Mouse (Mus musculus): ENCODE data around the gene Aprt.

Gene Aprt

DNA sequence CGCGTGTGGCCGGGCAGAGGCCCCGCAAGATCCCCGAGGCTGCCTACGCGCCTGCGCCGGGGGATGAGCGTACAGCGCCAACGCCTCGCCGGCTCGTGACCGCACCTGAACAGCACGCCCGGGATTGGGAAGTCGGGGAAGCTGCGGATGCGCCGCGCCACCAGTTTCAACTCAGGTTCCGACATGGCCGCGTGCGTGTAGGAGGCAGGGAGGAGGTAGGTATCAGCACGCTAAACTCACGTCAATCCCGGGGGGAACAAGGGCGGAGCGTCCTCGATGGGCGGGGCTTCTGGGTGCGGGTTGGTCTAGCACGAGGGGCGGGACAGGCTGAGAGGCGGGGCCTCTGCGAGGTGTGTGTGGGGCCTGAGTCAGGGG, at the start of gene Aprt:
Gene Aprt, minus strand, starts transcription at position 262 of the 375 bp plus-strand sequence.
- DNase-seq (ENCODE audit: low spot score), result peak; percentile 91

DNA sequence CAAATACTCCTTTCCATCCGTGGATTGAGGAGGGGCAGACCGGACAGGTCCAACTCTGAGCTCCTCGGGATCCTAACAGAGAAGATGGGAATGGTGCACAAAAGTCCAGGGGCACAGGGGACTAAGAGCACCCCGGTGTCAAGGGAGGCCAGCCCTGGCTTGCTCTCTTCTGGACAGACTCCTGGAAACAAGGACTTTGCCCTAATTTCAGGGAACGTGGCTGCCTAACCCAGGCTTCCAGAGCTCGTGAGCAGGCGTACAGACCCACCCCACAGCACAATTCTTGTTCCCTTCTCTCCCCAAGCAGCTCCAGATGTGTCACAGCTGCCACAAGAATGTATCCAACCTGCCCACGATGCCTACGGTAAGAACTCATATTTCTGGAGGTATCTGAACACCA, 49.1 kb upstream of the Aprt start:
- DNase-seq (ENCODE audit: low spot score), result no peak

GRCm38 (mm10) chr8:122624653-122625052, 47.9 kb upstream of the Aprt start:
- DNase-seq (ENCODE audit: low spot score), result no peak

DNA sequence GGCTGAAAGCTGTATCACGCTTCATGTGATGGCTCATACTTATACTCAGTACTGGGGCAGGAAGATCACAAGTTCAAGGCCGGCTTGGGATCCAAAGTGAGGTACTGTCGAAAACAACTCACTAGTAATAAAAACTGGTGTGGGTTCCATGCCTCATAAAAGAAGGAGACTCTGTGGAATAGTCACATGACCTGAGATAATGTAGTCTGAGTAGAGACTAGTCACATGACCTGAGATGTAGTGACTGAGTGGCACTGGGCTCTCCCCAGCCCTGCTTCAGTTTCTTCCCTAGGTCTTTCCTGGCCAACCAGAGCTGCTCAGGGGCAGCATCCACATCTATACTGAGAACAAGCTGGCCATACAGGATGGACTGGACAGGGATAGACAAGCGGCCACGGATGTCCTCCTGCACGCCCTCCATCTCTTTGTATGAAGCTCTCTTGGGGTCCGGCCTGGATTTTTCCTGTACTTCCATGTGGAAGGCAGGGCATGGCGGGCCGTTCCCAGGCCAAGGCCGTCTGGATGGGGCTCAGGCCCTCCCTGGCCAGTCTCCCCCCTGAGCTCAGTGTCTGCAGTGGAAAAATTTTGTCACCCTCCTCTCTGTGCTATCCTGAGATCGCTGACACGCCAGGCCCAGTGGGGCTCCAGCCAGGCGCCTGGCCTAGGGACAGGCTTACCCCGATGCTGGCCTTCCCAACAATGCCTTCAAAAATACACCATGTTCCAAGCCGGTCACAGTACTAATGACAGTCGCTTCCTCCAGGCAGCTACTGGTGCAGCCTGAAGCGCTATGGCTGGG, 47.3 kb upstream of the Aprt start:
- DNase-seq (ENCODE audit: low spot score), result no peak

- DNase-seq (ENCODE audit: low spot score), result no peak
Observed at GRCm38 (mm10) chr8:122622727-122623126, 46.0 kb upstream of the Aprt start, which contains the start of gene Pabpn1l. Gene Pabpn1l (minus strand): TSS chr8:122622739.

DNA sequence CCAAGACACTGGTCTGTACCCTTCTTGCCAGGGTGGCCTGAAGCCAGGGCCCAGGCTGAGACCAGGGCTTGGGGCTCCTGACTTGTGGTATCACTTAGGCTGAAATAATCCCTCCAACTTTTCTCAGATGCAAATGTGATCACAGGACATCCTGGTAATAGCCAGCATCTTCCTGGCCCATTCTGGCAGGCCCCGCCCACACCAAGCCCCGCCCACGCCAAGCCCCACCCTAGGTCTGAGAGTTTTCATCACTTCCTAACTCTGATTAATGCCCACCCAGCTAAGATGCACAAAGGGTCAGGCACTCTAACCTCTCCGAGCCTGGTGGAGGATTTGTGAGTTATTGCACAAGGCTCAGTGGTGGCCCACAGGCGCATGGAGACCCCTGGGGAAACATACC, 43.7 kb upstream of the Aprt start:
- DNase-seq (ENCODE audit: low spot score), result no peak

- peak; percentile 37 for DNase-seq (ENCODE audit: low spot score)
Observed at GRCm38 (mm10) chr8:122618660-122619378, 42.1 kb upstream of the Aprt start.

GRCm38 (mm10) chr8:122617947-122618546, 41.3 kb upstream of the Aprt start:
- DNase-seq (ENCODE audit: low spot score), result peak; percentile 76

- no peak for DNase-seq (ENCODE audit: low spot score)
Observed at GRCm38 (mm10) chr8:122616181-122616905, 39.6 kb upstream of the Aprt start.

GRCm38 (mm10) chr8:122611295-122612133, 34.8 kb upstream of the Aprt start, which contains the start of the genes Galns and Trappc2l:
Gene Galns (minus strand): TSS chr8:122611463.
Gene Trappc2l (plus strand): TSS chr8:122611640.
- peak; percentile 97 for DNase-seq (ENCODE audit: low spot score)

- DNase-seq (ENCODE audit: low spot score), result no peak
Observed at GRCm38 (mm10) chr8:122610612-122611277, 34.0 kb upstream of the Aprt start.

DNA sequence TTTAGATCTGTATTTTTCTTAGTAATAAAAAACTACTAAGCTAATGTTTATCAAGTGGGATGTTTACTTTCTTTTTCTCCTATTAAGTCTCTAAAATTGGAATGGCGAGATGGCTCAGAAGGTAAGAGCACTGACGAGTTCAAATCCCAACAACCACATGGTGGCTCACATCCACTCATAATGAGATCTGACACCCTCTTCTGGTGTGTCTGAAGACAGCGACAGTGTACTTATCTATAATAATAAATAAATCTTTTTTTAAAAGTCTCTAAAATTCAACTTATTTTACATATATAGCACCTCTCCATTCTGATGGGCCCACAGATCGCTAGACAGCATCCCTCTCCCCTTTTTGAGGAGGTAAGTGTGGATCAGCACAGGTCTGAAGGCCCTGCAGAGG, 33.5 kb upstream of the Aprt start:
- DNase-seq (ENCODE audit: low spot score), result no peak

GRCm38 (mm10) chr8:122606810-122607209, 30.1 kb upstream of the Aprt start:
- no peak for DNase-seq (ENCODE audit: low spot score)

DNA sequence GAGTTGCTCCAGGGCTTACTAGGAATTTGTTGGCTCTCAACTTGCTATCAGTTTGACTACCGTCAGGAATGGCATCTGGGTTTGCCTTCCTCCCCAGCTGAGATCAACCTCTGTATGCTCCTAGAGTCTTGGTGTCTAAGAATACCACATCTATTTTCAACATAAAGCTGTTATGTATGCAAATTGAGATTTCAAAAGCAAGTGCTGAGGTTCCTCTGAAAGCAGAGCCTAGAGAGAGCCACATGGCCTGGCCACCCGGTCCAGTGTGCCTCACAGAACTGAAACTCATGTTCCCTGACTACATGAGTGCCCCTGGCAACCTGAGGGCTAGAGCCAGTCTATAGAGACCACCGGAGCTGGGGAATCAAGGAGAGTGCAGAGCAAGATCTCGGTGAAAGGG, 28.7 kb upstream of the Aprt start:
- DNase-seq (ENCODE audit: low spot score), result no peak

- DNase-seq (ENCODE audit: low spot score), result no peak
Observed at GRCm38 (mm10) chr8:122604640-122605039, 27.9 kb upstream of the Aprt start.

DNA sequence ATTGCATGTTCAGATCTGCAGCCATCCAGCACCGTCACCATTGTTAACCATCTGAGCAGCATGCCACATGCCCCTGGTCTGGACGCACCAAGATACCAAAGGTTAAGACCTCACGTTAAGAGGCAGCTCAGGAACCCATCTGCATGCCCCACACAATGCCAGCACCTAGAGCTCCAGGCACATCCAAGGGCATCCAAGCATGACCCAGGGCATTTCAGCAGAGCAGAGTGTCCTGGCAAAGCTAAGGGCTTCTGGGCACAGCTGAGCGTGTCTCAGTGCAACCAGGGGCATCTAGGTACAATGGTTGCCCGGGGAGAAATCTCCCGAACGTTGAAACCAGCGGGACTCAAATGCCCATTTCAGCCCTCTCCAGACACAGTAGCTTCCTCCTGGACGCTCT, 24.0 kb upstream of the Aprt start:
- no peak for DNase-seq (ENCODE audit: low spot score)

- DNase-seq (ENCODE audit: low spot score), result no peak
Observed at GRCm38 (mm10) chr8:122596031-122596430, 19.3 kb upstream of the Aprt start.

GRCm38 (mm10) chr8:122593783-122594507, 17.2 kb upstream of the Aprt start:
- DNase-seq (ENCODE audit: low spot score), result no peak

GRCm38 (mm10) chr8:122593240-122593639, 16.5 kb upstream of the Aprt start:
- DNase-seq (ENCODE audit: low spot score), result no peak

DNA sequence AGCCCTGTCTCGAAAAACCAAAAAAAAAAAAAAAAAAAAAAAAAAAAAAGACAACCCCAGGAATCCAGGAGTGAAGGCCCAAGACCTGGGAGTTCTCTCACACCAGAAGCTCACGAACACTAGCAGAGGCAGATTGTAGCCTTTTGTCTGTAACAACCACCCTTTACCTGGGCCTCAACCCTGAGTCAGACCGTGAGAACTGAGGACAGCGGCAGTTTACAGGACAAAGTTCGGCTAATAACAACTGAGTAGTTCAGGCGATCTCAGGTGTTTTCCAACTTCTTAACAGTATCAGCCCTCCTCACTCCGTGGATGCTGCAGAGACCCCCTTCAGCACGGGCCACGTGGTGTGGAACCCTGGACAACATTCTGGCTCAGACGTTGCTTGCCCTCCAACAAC, 10.0 kb upstream of the Aprt start:
- no peak for DNase-seq (ENCODE audit: low spot score)
